Mouse (Mus musculus) brain, embryonic 14.5 days (tissue): ENCODE measurements at regions not wholly inside any gene's neighbourhood (a gene's known extent, or its start where the extent isn't known, plus 50 kb on each side); places are given as distances from the start of the nearest gene placed in this dataset.

Source experiments
- CTCF ChIP-seq: fragments of 200-500 bp; IDR thresholded peaks from 2 replicates; pipeline ENCODE4 v1.5.1; 2012; ENCODE audit warnings: inconsistent platforms, mild to moderate bottlenecking, moderate library complexity, borderline replicate concordance; ENCODE audit not compliant: insufficient read depth, insufficient read length; ENCODE audit errors: extremely low read depth
- POLR2A ChIP-seq: fragments of 200-500 bp; IDR thresholded peaks from 2 replicates; pipeline ENCODE4 v1.6.1; 2012; ENCODE audit warnings: mild to moderate bottlenecking, inconsistent platforms, borderline replicate concordance; ENCODE audit not compliant: poor library complexity, insufficient read depth, insufficient read length, severe bottlenecking; ENCODE audit errors: extremely low read depth

DNA sequence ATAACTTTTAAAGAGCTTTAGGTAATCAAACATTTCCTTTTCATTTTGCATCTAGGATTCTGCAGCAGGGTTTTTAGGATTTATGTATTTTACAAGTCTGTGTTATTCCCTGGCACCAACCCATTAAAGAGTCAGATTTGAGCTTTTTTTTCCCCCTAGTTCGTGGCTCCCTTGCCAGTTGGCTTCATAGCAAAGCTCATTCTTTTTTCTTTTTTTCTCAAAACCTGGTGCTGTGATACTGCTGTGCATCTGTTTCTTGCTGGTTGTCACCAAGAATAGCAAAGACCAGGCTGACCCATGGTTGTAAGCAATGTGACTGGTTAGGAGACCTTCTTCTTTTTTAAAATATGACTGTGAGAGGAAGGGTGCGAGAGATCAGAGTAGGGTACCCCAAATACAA is 93.7 kb upstream of the Cntn1 start:
- TF ChIP-seq CTCF = no peak
- TF ChIP-seq POLR2A = no peak
